Mouse (Mus musculus): ENCODE measurements around the gene Loxl4.

Gene Loxl4

GRCm38 (mm10) chr19:42566283-42567019 lies 46.2 kb downstream of the Loxl4 start:
- DNase-seq (ENCODE audit: low read depth, low spot score), result no peak

GRCm38 (mm10) chr19:42563726-42564270 lies 48.8 kb downstream of the Loxl4 start:
- DNase-seq (ENCODE audit: low read depth, low spot score), result no peak

GRCm38 (mm10) chr19:42562981-42563380 lies 49.6 kb downstream of the Loxl4 start:
- DNase-seq (ENCODE audit: low read depth, low spot score), result no peak

- DNase-seq (ENCODE audit: low read depth, low spot score), result no peak
Observed at GRCm38 (mm10) chr19:42561991-42562390, 50.6 kb downstream of the Loxl4 start.

GRCm38 (mm10) chr19:42558701-42559100 lies 53.9 kb downstream of the Loxl4 start:
- no peak for DNase-seq (ENCODE audit: low read depth, low spot score)

Data from forelimb bud, embryonic 11.5 days (tissue).